Mouse (Mus musculus) C2C12 (cell line): ENCODE measurements at regions not wholly inside any gene's neighbourhood (a gene's known extent, or its start where the extent isn't known, plus 50 kb on each side); places are given as distances from the start of the nearest gene placed in this dataset.

ENCODE experiments used
- H3K27me3 ChIP-seq: one replicate; pipeline ENCODE4 v1.6.1; 2011; ENCODE audit not compliant: control insufficient read depth, insufficient read depth, insufficient read length
- H3K36me3 ChIP-seq: one replicate; pipeline ENCODE4 v1.6.1; 2011; ENCODE audit not compliant: control insufficient read depth, insufficient read depth
- H3K4me3 ChIP-seq: one replicate; pipeline ENCODE4 v1.5.1; 2011; ENCODE audit warnings: mild to moderate bottlenecking, control low read depth; ENCODE audit not compliant: poor library complexity, insufficient read depth, severe bottlenecking
- H3K79me2 ChIP-seq: one replicate; pipeline ENCODE4 v1.6.1; 2011; ENCODE audit not compliant: control insufficient read depth, insufficient read depth
- H3K79me3 ChIP-seq: one replicate; pipeline ENCODE4 v1.6.1; 2011; ENCODE audit warnings: low read depth, control low read depth
- H3ac ChIP-seq: one replicate; pipeline ENCODE3; 2011; ENCODE audit warnings: low read depth; ENCODE audit not compliant: control insufficient read depth, insufficient read length
- CEBPB ChIP-seq: IDR thresholded peaks from one replicate; pipeline ENCODE4 v1.6.1; 2011; ENCODE audit warnings: low read depth, mild to moderate bottlenecking, control low read depth, moderate library complexity
- CTCF ChIP-seq: IDR thresholded peaks from one replicate; pipeline ENCODE4 v1.5.1; 2011; ENCODE audit not compliant: control insufficient read depth, insufficient read depth, insufficient read length
- FOSL1 ChIP-seq: IDR thresholded peaks from one replicate; pipeline ENCODE4 v1.8.0; 2011; ENCODE audit warnings: mild to moderate bottlenecking, low read length; ENCODE audit not compliant: poor library complexity, insufficient read depth, severe bottlenecking
- MAX ChIP-seq: IDR thresholded peaks from one replicate; pipeline ENCODE4 v1.6.1; 2011; ENCODE audit warnings: mild to moderate bottlenecking, control low read depth
- MYOD1 ChIP-seq: IDR thresholded peaks from one replicate; pipeline ENCODE4 v1.6.1; 2011; ENCODE audit warnings: low read depth; ENCODE audit not compliant: control insufficient read depth, insufficient read length
- MYOG ChIP-seq: IDR thresholded peaks from one replicate; pipeline ENCODE4 v1.6.1; 2011; ENCODE audit not compliant: control insufficient read depth, insufficient read length; ENCODE audit errors: extremely low read depth
- USF1 ChIP-seq: IDR thresholded peaks from one replicate; pipeline ENCODE4 v1.6.1; 2011; ENCODE audit warnings: low read depth, mild to moderate bottlenecking, control low read depth, moderate library complexity

- Histone ChIP-seq H3K79me2 (no peaks in the 10 kb centered on the region), H3K27me3 (no peaks in the 10 kb centered on the region), H3K36me3 (no peaks in the 10 kb centered on the region), H3ac (no peak overlapping the region), H3K4me3 (no peak overlapping the region), H3K79me3 (no peaks in the 10 kb centered on the region)
- TF ChIP-seq MAX (no peak), CEBPB (no peak), USF1 (no peak), CTCF (no peak), FOSL1 (no peak), MYOD1 (no peak), MYOG (no peak)
These were observed 125.5 kb upstream of the Rarb start for GRCm38 (mm10) chr14:16944441-16944840.

GRCm38 (mm10) chr14:16943531-16943930, 124.6 kb upstream of the Rarb start:
- Histone ChIP-seq H3K79me3 (no peaks in the 10 kb centered on the region), H3K36me3 (no peaks in the 10 kb centered on the region), H3K79me2 (no peaks in the 10 kb centered on the region), H3K27me3 (no peaks in the 10 kb centered on the region), H3K4me3 (no peak overlapping the region), H3ac (no peak overlapping the region)
- TF ChIP-seq MAX, result no peak
- no peak for TF ChIP-seq USF1
- TF ChIP-seq FOSL1, result no peak
- TF ChIP-seq CEBPB, result no peak
- no peak for TF ChIP-seq MYOG
- no peak for TF ChIP-seq MYOD1
- no peak for TF ChIP-seq CTCF

- H3K36me3 ChIP-seq, result no peaks in the 10 kb centered on the region
- TF ChIP-seq MAX (no peak), FOSL1 (no peak), CTCF (no peak), CEBPB (no peak), MYOD1 (no peak), MYOG (no peak), USF1 (no peak)
- no peak overlapping the region for H3K4me3 ChIP-seq
- no peak overlapping the region for H3ac ChIP-seq
- no peaks in the 10 kb centered on the region for H3K79me2 ChIP-seq
- no peaks in the 10 kb centered on the region for H3K79me3 ChIP-seq
- no peaks in the 10 kb centered on the region for H3K27me3 ChIP-seq
These were observed 108.2 kb upstream of the Rarb start for GRCm38 (mm10) chr14:16927136-16927535.

GRCm38 (mm10) chr14:16901534-16902147, 82.7 kb upstream of the Rarb start:
- TF ChIP-seq FOSL1 (no peak), USF1 (no peak), MAX (no peak), MYOD1 (no peak), MYOG (no peak), CTCF (no peak), CEBPB (no peak)
- Histone ChIP-seq H3K4me3 (no peak overlapping the region), H3K79me3 (no peaks in the 10 kb centered on the region), H3K27me3 (no peaks in the 10 kb centered on the region), H3K79me2 (no peaks in the 10 kb centered on the region), H3K36me3 (no peaks in the 10 kb centered on the region), H3ac (no peak overlapping the region)

- Histone ChIP-seq H3K79me3 (no peaks in the 10 kb centered on the region), H3K79me2 (no peaks in the 10 kb centered on the region), H3K4me3 (no peak overlapping the region), H3K36me3 (no peaks in the 10 kb centered on the region), H3K27me3 (no peaks in the 10 kb centered on the region), H3ac (no peak overlapping the region)
- TF ChIP-seq MYOG, result no peak
- no peak for TF ChIP-seq CTCF
- no peak for TF ChIP-seq MAX
- TF ChIP-seq FOSL1, result no peak
- no peak for TF ChIP-seq USF1
- TF ChIP-seq MYOD1, result no peak
- no peak for TF ChIP-seq CEBPB
These were observed 79.0 kb upstream of the Rarb start for GRCm38 (mm10) chr14:16897747-16898544.
